Mouse (Mus musculus) hindbrain, embryonic 11.5 days (tissue): ENCODE measurements around the gene Lyzl4. TPM values are rescaled to one million over a fixed set of nuclear protein-coding genes. Genes with fewer than 3 reads are reported as not detected.

ENCODE experiments used
- ATAC-seq: fragments of 200-750 bp; cut with Nextera tagmentation; 2 replicates; pipeline ENCODE4 v1.8.0; 2017; ENCODE audit warnings: mild to moderate bottlenecking, moderate TSS enrichment, moderate library complexity; ENCODE audit not compliant: low FRiP score
- DNase-seq: peaks from one replicate; pipeline ENCODE4 v3.0.0-alpha.2; 2015; ENCODE audit warnings: low spot score
- H3K27ac ChIP-seq: fragments of 300-500 bp; sonication (generic); 2 replicates; pipeline ENCODE4 v1.5.1; 2014; ENCODE audit warnings: mild to moderate bottlenecking, low read depth, low read length
- H3K27me3 ChIP-seq: fragments of 300-500 bp; sonication (generic); 2 replicates; pipeline ENCODE4 v1.6.1; 2014; ENCODE audit warnings: mild to moderate bottlenecking, low read length, moderate library complexity, mixed read lengths; ENCODE audit not compliant: control insufficient read depth, insufficient read depth
- H3K36me3 ChIP-seq: fragments of 300-500 bp; sonication (generic); 2 replicates; pipeline ENCODE4 v1.6.1; 2014; ENCODE audit warnings: mild to moderate bottlenecking, low read length, moderate library complexity, mixed read lengths; ENCODE audit not compliant: control insufficient read depth, insufficient read depth
- H3K4me1 ChIP-seq: fragments of 300-500 bp; sonication (generic); replicated peaks from 2 replicates; pipeline ENCODE4 v1.6.1; 2014; ENCODE audit warnings: low read length, mixed read lengths; ENCODE audit not compliant: control insufficient read depth, insufficient read depth
- H3K4me2 ChIP-seq: fragments of 300-500 bp; sonication (generic); replicated peaks from 2 replicates; pipeline ENCODE4 v1.6.1; 2014; ENCODE audit warnings: mild to moderate bottlenecking, low read depth, low read length
- H3K4me3 ChIP-seq: fragments of 300-500 bp; sonication (generic); 2 replicates; pipeline ENCODE4 v1.5.1; 2014; ENCODE audit warnings: low read depth, low read length
- H3K9ac ChIP-seq: fragments of 300-500 bp; sonication (generic); 2 replicates; pipeline ENCODE4 v1.6.1; 2014; ENCODE audit warnings: low read depth, low read length
- H3K9me3 ChIP-seq: fragments of 300-500 bp; sonication (generic); 2 replicates; pipeline ENCODE4 v1.6.1; 2016; ENCODE audit warnings: low read length; ENCODE audit not compliant: control insufficient read depth
- WGBS: fragments of 180-500 bp; shearing (Covaris S2); extraction: QIAGEN DNeasy Blood & Tissue Kit; methylation state at CpG from one replicate; pipeline ENCODE4 v1.1.7; 2014; 5-methylcytosine and 5-hydroxymethylcytosine counted together
- polyA plus RNA-seq: library from polyadenylated mRNA; unstranded; fragments of >200 nt; fragmentation: Nextera tagmentation; extraction: Ambion mirVana; gene quantifications from 2 replicates; pipeline ENCODE4 v1.2.1, GENCODE M21; 2014

Gene Lyzl4
- polyA plus RNA-seq, 1 experiment from 2014 or later, result not detected

DNA sequence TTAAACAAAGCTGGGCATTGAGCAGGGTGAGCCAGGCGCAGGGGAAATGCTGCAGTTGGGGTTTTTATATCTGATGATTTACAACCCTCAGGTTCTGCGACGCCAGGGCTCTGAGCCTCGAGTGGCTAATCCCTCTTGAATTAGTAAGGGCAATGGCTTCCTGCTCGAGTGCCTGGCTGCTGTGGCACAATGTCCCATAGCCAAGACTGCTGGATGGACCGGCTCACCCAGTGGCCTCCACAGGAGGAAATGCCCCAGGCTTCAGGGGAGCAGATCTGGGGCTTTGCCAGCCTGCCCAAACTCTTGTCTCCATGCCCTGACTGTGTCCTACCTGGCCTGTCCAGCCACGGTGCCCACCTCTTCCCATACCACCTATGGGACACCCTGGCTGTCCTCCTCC is 22.5 kb downstream of the Lyzl4 start:
- DNase-seq (no peak), ATAC-seq (no peak)
- H3K4me1 ChIP-seq, result no peaks in the 10 kb centered on the region
- no peak overlapping the region for H3K27ac ChIP-seq
- H3K9ac ChIP-seq, result no peak overlapping the region
- WGBS, result 65% methylated on average over 7 of the region's 7 CpGs
- no peaks in the 10 kb centered on the region for H3K36me3 ChIP-seq
- no peak overlapping the region for H3K4me2 ChIP-seq
- H3K9me3 ChIP-seq, result no peaks in the 10 kb centered on the region
- no peaks in the 10 kb centered on the region for H3K27me3 ChIP-seq
- no peak overlapping the region for H3K4me3 ChIP-seq

GRCm38 (mm10) chr9:121616471-121616870 is 25.4 kb downstream of the Lyzl4 start:
- Histone ChIP-seq H3K4me2 (no peak overlapping the region), H3K27ac (no peak overlapping the region), H3K36me3 (no peaks in the 10 kb centered on the region), H3K4me1 (no peaks in the 10 kb centered on the region), H3K4me3 (no peak overlapping the region), H3K9me3 (no peaks in the 10 kb centered on the region), H3K9ac (no peak overlapping the region), H3K27me3 (no peaks in the 10 kb centered on the region)
- 46% methylated on average over 3 of the region's 3 CpGs for WGBS
- peak; percentile 38 for DNase-seq
- no peak for ATAC-seq

GRCm38 (mm10) chr9:121614241-121614757 is 27.6 kb downstream of the Lyzl4 start:
- Histone ChIP-seq H3K27ac (no peak overlapping the region), H3K9ac (no peak overlapping the region), H3K36me3 (no peaks in the 10 kb centered on the region), H3K4me1 (no peaks in the 10 kb centered on the region), H3K4me3 (no peak overlapping the region), H3K27me3 (no peaks in the 10 kb centered on the region), H3K4me2 (no peak overlapping the region), H3K9me3 (no peaks in the 10 kb centered on the region)
- no peak for ATAC-seq
- DNase-seq, result no peak

DNA sequence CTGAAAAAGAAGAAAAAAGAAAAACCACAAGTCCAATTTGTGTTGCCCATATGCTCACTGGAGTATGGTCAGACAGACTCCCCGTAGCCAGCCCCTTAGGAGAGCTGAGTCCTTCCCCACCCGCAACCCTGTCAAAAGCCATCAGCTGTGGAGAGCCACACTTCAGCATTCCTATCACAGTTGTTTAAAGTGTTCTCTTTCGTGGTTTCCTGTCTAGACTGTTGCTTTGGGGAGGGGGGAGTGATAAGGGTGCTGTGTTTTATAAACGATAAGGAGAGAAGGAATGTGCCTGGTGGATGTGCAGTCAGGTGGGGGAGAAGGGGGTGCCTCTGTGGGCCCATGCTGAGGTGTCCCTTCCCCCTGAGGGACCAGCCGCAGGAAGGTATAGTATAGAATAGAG is 28.7 kb downstream of the Lyzl4 start:
- no peak overlapping the region for H3K4me3 ChIP-seq
- no peaks in the 10 kb centered on the region for H3K27me3 ChIP-seq
- no peak overlapping the region for H3K9ac ChIP-seq
- no peak for ATAC-seq
- 67% methylated on average over 5 of the region's 5 CpGs for WGBS
- no peak for DNase-seq
- no peaks in the 10 kb centered on the region for H3K4me1 ChIP-seq
- no peaks in the 10 kb centered on the region for H3K36me3 ChIP-seq
- H3K27ac ChIP-seq, result no peak overlapping the region
- H3K9me3 ChIP-seq, result no peaks in the 10 kb centered on the region
- H3K4me2 ChIP-seq, result no peak overlapping the region

DNA sequence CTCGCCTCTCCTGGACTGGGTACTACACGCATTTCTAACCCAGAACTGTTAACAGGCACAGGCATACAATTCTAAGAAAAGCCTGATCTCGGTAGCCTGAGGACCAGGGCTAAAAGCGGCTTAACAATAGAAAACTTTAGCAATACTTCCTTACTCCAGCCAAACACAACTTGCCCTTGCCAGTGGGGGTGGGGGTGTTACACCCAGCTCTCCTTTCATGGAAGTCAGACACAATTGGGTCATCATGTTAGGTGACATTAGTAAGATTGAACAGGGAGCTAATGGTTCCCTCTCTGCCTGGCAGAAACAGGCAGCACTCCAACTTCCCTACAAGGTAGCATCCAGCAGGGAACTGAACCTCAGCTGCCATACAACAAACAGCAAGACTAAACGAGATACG is 32.5 kb downstream of the Lyzl4 start:
- H3K9me3 ChIP-seq, result no peaks in the 10 kb centered on the region
- DNase-seq (no peak), ATAC-seq (no peak)
- WGBS, result 75% methylated on average over 6 of the region's 6 CpGs
- no peak overlapping the region for H3K27ac ChIP-seq
- no peak overlapping the region for H3K9ac ChIP-seq
- H3K36me3 ChIP-seq, result no peaks in the 10 kb centered on the region
- H3K27me3 ChIP-seq, result no peaks in the 10 kb centered on the region
- H3K4me1 ChIP-seq, result no peaks in the 10 kb centered on the region
- H3K4me2 ChIP-seq, result no peak overlapping the region
- no peak overlapping the region for H3K4me3 ChIP-seq

- Histone ChIP-seq H3K9ac (no peak overlapping the region), H3K27me3 (no peaks in the 10 kb centered on the region), H3K4me2 (no peak overlapping the region), H3K4me3 (no peak overlapping the region), H3K4me1 (no peaks in the 10 kb centered on the region), H3K9me3 (no peaks in the 10 kb centered on the region), H3K36me3 (no peaks in the 10 kb centered on the region), H3K27ac (no peak overlapping the region)
- peak; percentile 27; the same call in 1 of the 2 replicates for ATAC-seq
- 40% methylated on average over 1 of the region's 1 CpGs for WGBS
- DNase-seq, result no peak
Observed at GRCm38 (mm10) chr9:121606498-121607096, 35.3 kb downstream of the Lyzl4 start.

DNA sequence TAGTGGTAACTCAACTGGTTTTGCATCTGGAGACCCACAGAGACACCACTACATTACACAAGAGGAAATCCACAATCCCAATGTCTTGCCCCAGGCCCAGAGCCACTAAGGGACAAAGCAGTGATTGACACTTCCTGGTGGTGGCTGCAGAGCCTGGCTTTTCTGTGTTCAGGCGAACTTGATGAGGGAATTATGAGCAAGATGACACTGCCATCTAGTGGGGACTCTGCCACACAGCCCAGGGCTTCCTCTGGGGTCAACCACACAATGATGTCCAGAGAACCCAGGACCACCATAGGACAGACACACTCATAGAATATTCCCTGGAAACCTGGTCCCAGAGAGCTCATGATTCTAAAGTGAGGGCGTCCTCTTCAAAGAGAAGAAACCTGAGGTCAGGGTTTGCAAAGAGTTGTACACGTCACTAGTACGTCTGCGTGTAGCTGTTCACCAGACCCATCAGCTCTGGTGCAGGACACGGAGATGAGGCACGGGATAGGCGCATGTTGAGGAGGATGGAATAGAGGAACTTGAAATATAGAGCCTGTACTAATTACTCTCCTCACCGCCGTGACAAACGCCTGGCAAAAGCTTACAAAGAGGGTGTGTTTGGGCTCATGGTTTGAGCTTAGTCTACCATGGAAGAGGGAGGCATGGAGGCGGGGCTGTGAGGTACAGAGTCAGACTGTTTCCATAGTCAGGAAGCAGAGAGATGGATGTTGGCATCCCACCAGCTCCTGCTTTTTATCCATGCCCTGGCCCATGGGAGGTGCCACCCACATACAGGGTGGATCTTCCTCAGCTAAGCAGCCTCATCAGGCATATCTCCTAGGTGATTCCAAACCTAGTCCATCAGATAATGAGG is 36.2 kb downstream of the Lyzl4 start:
- DNase-seq, result peak; percentile 90
- WGBS, result 62% methylated on average over 12 of the region's 12 CpGs
- Histone ChIP-seq H3K36me3 (no peaks in the 10 kb centered on the region), H3K4me2 (no peak overlapping the region), H3K27me3 (no peaks in the 10 kb centered on the region), H3K27ac (no peak overlapping the region), H3K9me3 (no peaks in the 10 kb centered on the region), H3K9ac (no peak overlapping the region), H3K4me3 (no peak overlapping the region), H3K4me1 (no peaks in the 10 kb centered on the region)
- ATAC-seq, result peak; percentile 78

GRCm38 (mm10) chr9:121602381-121602780 is 39.5 kb downstream of the Lyzl4 start:
- no peak overlapping the region for H3K9ac ChIP-seq
- H3K4me2 ChIP-seq, result no peak overlapping the region
- no peaks in the 10 kb centered on the region for H3K27me3 ChIP-seq
- no peaks in the 10 kb centered on the region for H3K4me1 ChIP-seq
- WGBS, result 95% methylated on average over 2 of the region's 2 CpGs
- ATAC-seq (no peak), DNase-seq (no peak)
- no peaks in the 10 kb centered on the region for H3K36me3 ChIP-seq
- no peak overlapping the region for H3K4me3 ChIP-seq
- no peaks in the 10 kb centered on the region for H3K9me3 ChIP-seq
- H3K27ac ChIP-seq, result no peak overlapping the region
